Mouse (Mus musculus) MEL (cell line): ENCODE measurements around the gene Irf5. TPM values are rescaled to one million over a fixed set of nuclear protein-coding genes. Genes with fewer than 3 reads are reported as not detected.

Experiments used
- DNase-seq: peaks from one replicate; pipeline ENCODE4 v3.0.0; 2011; ENCODE audit warnings: low read depth, low spot score
- H3K27ac ChIP-seq: 2 replicates; pipeline ENCODE4 v1.5.1; 2012; ENCODE audit warnings: low read depth, mild to moderate bottlenecking, control low read depth, low read length, moderate library complexity; ENCODE audit not compliant: control insufficient read depth
- H3K27me3 ChIP-seq, 2 experiments: fragments of 150-350 bp in 1 of 2; sonication (generic) in 1 of 2; 2 replicates each; pipeline ENCODE4 v1.6.1; 2012; ENCODE audit warnings: low read length in 2 of 2, mild to moderate bottlenecking in 2 of 2, improper control_type of control experiment in 1 of 2, moderate library complexity in 1 of 2; ENCODE audit not compliant: insufficient read depth in 2 of 2, control insufficient read depth in 1 of 2
- H3K36me3 ChIP-seq, 2 experiments: 2 replicates each; pipeline ENCODE4 v1.6.1; 2012 to 2014; ENCODE audit warnings: low read length in 2 of 2, improper control_type of control experiment in 1 of 2, inconsistent platforms in 1 of 2, mild to moderate bottlenecking in 1 of 2; ENCODE audit not compliant: insufficient read depth in 2 of 2, control insufficient read depth in 1 of 2
- H3K4me1 ChIP-seq, 2 experiments: fragments of 150-350 bp in 1 of 2; sonication (generic) in 1 of 2; 2 replicates each; pipeline ENCODE4 v1.6.1; 2012; ENCODE audit warnings: low read length in 2 of 2, improper control_type of control experiment in 1 of 2, mild to moderate bottlenecking in 1 of 2; ENCODE audit not compliant: insufficient read depth in 2 of 2, control insufficient read depth in 1 of 2
- H3K4me3 ChIP-seq, 2 experiments: fragments of 150-350 bp in 1 of 2; sonication (generic) in 1 of 2; 2 replicates each; pipeline ENCODE4 v1.5.1; 2012; ENCODE audit warnings: low read depth in 2 of 2, low read length in 2 of 2, mild to moderate bottlenecking in 2 of 2, moderate library complexity in 2 of 2, control low read depth in 1 of 2, improper control_type of control experiment in 1 of 2; ENCODE audit not compliant: control insufficient read depth in 1 of 2, insufficient read depth in 1 of 2
- H3K79me2 ChIP-seq: 2 replicates; pipeline ENCODE4 v1.6.1; 2012; ENCODE audit warnings: mild to moderate bottlenecking, low read length, moderate library complexity; ENCODE audit not compliant: control insufficient read depth, poor library complexity, insufficient read depth
- H3K9ac ChIP-seq: 2 replicates; pipeline ENCODE4 v1.6.1; 2012; ENCODE audit warnings: low read depth, mild to moderate bottlenecking, control low read depth, low read length, moderate library complexity; ENCODE audit not compliant: control insufficient read depth, poor library complexity, severe bottlenecking
- H3K9me3 ChIP-seq: fragments of 150-350 bp; sonication (generic); replicated peaks from 2 replicates; pipeline ENCODE4 v1.6.1; 2012; ENCODE audit warnings: mild to moderate bottlenecking, low read length, improper control_type of control experiment, moderate library complexity; ENCODE audit not compliant: insufficient read depth
- BHLHE40 ChIP-seq: IDR thresholded peaks from 2 replicates; pipeline ENCODE4 v1.6.1; 2012; ENCODE audit warnings: low read depth, mild to moderate bottlenecking, inconsistent platforms, low read length, improper control_type of control experiment, borderline replicate concordance
- EP300 ChIP-seq, 2 experiments: IDR thresholded peaks; 2 replicates each; pipeline ENCODE4 v1.6.1; 2011; ENCODE audit warnings: improper control_type of control experiment in 2 of 2, low read length in 2 of 2, low read depth in 1 of 2, mild to moderate bottlenecking in 1 of 2
- ETS1 ChIP-seq: IDR thresholded peaks from 2 replicates; pipeline ENCODE4 v1.6.1; 2012; ENCODE audit warnings: low read depth, mild to moderate bottlenecking, inconsistent platforms, low read length, improper control_type of control experiment, moderate library complexity
- GABPA ChIP-seq: IDR thresholded peaks from 2 replicates; pipeline ENCODE4 v1.6.1; 2012; ENCODE audit warnings: low read depth, mild to moderate bottlenecking, inconsistent platforms, low read length, improper control_type of control experiment, moderate library complexity
- JUND ChIP-seq: IDR thresholded peaks from 2 replicates; pipeline ENCODE4 v1.6.1; 2011; ENCODE audit warnings: low read depth, mild to moderate bottlenecking, improper control_type of control experiment, low read length
- MAFK ChIP-seq: IDR thresholded peaks from 2 replicates; pipeline ENCODE4 v1.6.1; 2011; ENCODE audit warnings: low read depth, mild to moderate bottlenecking, low read length, improper control_type of control experiment, borderline replicate concordance
- MAX ChIP-seq: IDR thresholded peaks from 2 replicates; pipeline ENCODE4 v1.6.1; 2011; ENCODE audit warnings: low read length, improper control_type of control experiment
- POLR2A ChIP-seq, 2 experiments: IDR thresholded peaks; 2 replicates each; pipeline ENCODE4 v1.6.1; 2011 to 2012; ENCODE audit warnings: low read length in 2 of 2, mild to moderate bottlenecking in 2 of 2, control low read depth in 1 of 2, improper control_type of control experiment in 1 of 2, low read depth in 1 of 2, moderate library complexity in 1 of 2; ENCODE audit not compliant: control insufficient read depth in 1 of 2, insufficient read depth in 1 of 2, poor library complexity in 1 of 2
- POLR2AphosphoS2 ChIP-seq: IDR thresholded peaks from 2 replicates; pipeline ENCODE4 v1.6.1; 2011; ENCODE audit warnings: low read length, improper control_type of control experiment
- SMC3 ChIP-seq: IDR thresholded peaks from 2 replicates; pipeline ENCODE4 v1.6.1; 2011; ENCODE audit warnings: low read depth, low read length, improper control_type of control experiment
- TAL1 ChIP-seq: IDR thresholded peaks from 2 replicates; pipeline ENCODE4 v1.6.1; 2012; ENCODE audit warnings: mild to moderate bottlenecking, inconsistent platforms, low read length, moderate library complexity, mixed read lengths
- TBP ChIP-seq: IDR thresholded peaks from 2 replicates; pipeline ENCODE4 v1.8.0; 2011; ENCODE audit warnings: low read depth, low read length, improper control_type of control experiment
- TCF12 ChIP-seq: IDR thresholded peaks from 2 replicates; pipeline ENCODE4 v1.6.1; 2014; ENCODE audit warnings: low read depth, mild to moderate bottlenecking, inconsistent platforms, low read length, improper control_type of control experiment, moderate library complexity
- UBTF ChIP-seq: IDR thresholded peaks from 2 replicates; pipeline ENCODE4 v1.6.1; 2012; ENCODE audit warnings: low read depth, mild to moderate bottlenecking, inconsistent platforms, low read length, improper control_type of control experiment, moderate library complexity, borderline replicate concordance; ENCODE audit not compliant: insufficient read depth
- USF1 ChIP-seq: IDR thresholded peaks from 2 replicates; pipeline ENCODE4 v1.6.1; 2014; ENCODE audit warnings: low read depth, mild to moderate bottlenecking, inconsistent platforms, low read length, improper control_type of control experiment, moderate library complexity
- ZC3H11A ChIP-seq: IDR thresholded peaks from 2 replicates; pipeline ENCODE4 v1.6.1; 2012; ENCODE audit warnings: low read depth, mild to moderate bottlenecking, inconsistent platforms, low read length, improper control_type of control experiment
- ZKSCAN1 ChIP-seq: IDR thresholded peaks from 2 replicates; pipeline ENCODE4 v1.6.1; 2012; ENCODE audit warnings: low read depth, mild to moderate bottlenecking, inconsistent platforms, low read length, improper control_type of control experiment, moderate library complexity
- ZNF384 ChIP-seq: IDR thresholded peaks from 2 replicates; pipeline ENCODE4 v1.6.1; 2012; ENCODE audit warnings: low read depth, mild to moderate bottlenecking, inconsistent platforms, low read length, improper control_type of control experiment
- polyA plus RNA-seq, 2 experiments: library from polyadenylated mRNA; stranded (reverse) in 1 of 2; unstranded in 1 of 2; fragments of >175 nt in 1 of 2; fragments of >200 nt in 1 of 2; gene quantifications; 2 replicates each; pipeline versions ENCODE4 v1.2.1 to v1.2.4; 2012; ENCODE audit warnings: low replicate concordance in 2 of 2, low read depth in 1 of 2; ENCODE audit not compliant: insufficient read length in 2 of 2, insufficient read depth in 1 of 2, missing spikeins in 1 of 2
- total RNA-seq: library from RNA; depleted of rRNA; stranded (reverse); fragments of 300-350 nt; gene quantifications from 2 replicates; pipeline ENCODE4 v1.2.3, GENCODE M21; 2012

The Irf5 gene
- total and polyA plus RNA-seq, 3 experiments: 9.7 to 13.3 TPM; not detected in 1

DNA sequence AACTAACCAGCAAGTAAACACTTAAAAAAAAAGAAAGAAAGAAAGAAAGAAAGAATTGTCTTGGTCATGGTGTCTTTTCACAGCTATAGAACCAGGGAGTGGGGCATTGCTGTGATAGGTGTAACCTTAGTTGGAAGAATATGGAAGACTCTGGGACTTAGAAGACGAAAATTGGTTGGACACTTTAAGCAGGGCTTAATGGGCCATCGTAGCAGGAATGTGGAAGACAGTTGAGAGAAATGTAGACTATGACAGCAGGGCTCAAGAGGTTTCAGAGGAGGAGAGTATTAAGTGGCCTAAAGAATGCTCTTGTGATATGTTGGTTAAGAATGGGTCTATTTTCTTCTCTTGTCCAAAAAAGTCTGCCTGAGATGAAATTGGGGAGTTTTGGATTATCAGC, 19.2 kb downstream of the Irf5 start:
- peaks cover 0 to 22% of the 10 kb centered on the region in 2 experiments; a peak in 2 of 4 replicates for H3K36me3 ChIP-seq
- TF ChIP-seq ETS1 (no peak), ZNF384 (no peak), UBTF (no peak), POLR2A (IDR thresholded peaks at IDR 0.05; ENCODE audit: control insufficient read depth in 1 of 2, insufficient read depth in 1 of 2, low read depth in 1 of 2, low read length in 2 of 2, poor library complexity in 1 of 2) (no peak), TCF12 (no peak), ZC3H11A (no peak), MAX (no peak), EP300 (IDR thresholded peaks at IDR 0.05; ENCODE audit: low read depth in 1 of 2, low read length in 2 of 2) (no peak), TBP (no peak), JUND (no peak)
- TF ChIP-seq, all 39 proteins: peak for 0
- no peak overlapping the region for H3K27ac ChIP-seq
- H3K79me2 ChIP-seq: no peaks in the 10 kb centered on the region
- no peaks in the 10 kb centered on the region for H3K9me3 ChIP-seq
- DNase-seq: no peak
- no peak overlapping the region for H3K9ac ChIP-seq
- no peaks in the 10 kb centered on the region for H3K4me1 ChIP-seq
- H3K4me3 ChIP-seq: no peak overlapping the region
- H3K27me3 ChIP-seq: no peaks in the 10 kb centered on the region

DNA sequence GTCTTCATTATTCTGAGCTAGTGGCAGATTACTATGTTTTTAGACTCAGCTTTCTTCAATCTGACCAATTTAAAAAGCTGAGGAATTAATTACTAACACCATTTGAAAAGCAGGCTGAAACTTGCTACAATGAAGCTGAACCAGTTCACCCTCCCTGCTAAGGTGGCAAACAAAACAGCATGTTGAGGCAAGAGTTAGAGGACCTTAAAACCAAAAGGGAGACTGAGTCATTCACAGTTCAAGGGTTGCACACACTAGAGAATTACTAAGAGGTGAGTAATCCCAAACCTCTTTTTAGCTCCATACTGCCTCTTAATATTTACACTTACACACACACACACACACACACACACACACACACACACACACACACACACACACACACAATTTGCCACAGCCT, 21.2 kb downstream of the Irf5 start:
- Histone ChIP-seq H3K79me2 (no peaks in the 10 kb centered on the region), H3K36me3 (peaks cover 0 to 25% of the 10 kb centered on the region in 2 experiments; a peak in 2 of 4 replicates), H3K4me1 (no peaks in the 10 kb centered on the region), H3K9ac (no peak overlapping the region), H3K4me3 (no peak overlapping the region), H3K27ac (no peak overlapping the region), H3K9me3 (no peaks in the 10 kb centered on the region), H3K27me3 (no peaks in the 10 kb centered on the region)
- DNase-seq: no peak
- TF ChIP-seq POLR2AphosphoS2 (no peak), POLR2A (IDR thresholded peaks at IDR 0.05; ENCODE audit: control insufficient read depth in 1 of 2, insufficient read depth in 1 of 2, low read depth in 1 of 2, low read length in 2 of 2, poor library complexity in 1 of 2) (no peak), SMC3 (no peak), GABPA (no peak), UBTF (no peak), JUND (no peak), TAL1 (no peak), MAFK (no peak), USF1 (no peak), BHLHE40 (no peak), ZNF384 (no peak), ZKSCAN1 (no peak)
